Mouse (Mus musculus): ENCODE results near the gene Rep15. TPM values are rescaled to one million over a fixed set of nuclear protein-coding genes. Genes with fewer than 3 reads are reported as not detected.

Rep15 gene
- polyA plus RNA-seq (2016; fragmentation: Nextera tagmentation; extraction: Ambion mirVana): 1.3 TPM in 2 replicates

- H3K4me3 ChIP-seq: no peak within 1 kb of the TSS
- WGBS: 44% methylated on average over 13 of the region's 13 CpGs
- no peak for DNase-seq (ENCODE audit: extremely low spot score, low spot score)
- H3K9me3 ChIP-seq: no peaks in the 10 kb centered on the region
- no peak within 1 kb of the TSS for H3K27ac ChIP-seq
- H3K36me3 ChIP-seq (replicated peaks): peaks cover 26% of the 10 kb centered on the region
- H3K27me3 ChIP-seq (ENCODE audit: poor library complexity, severe bottlenecking): no peaks in the 10 kb centered on the region
- peaks cover 6% of the 10 kb centered on the region for H3K4me1 ChIP-seq
Observed at GRCm38 (mm10) chr6:147032303-147032925, at the start of gene Rep15. TSS of gene Rep15 (plus strand) at chr6:147032584.

DNA sequence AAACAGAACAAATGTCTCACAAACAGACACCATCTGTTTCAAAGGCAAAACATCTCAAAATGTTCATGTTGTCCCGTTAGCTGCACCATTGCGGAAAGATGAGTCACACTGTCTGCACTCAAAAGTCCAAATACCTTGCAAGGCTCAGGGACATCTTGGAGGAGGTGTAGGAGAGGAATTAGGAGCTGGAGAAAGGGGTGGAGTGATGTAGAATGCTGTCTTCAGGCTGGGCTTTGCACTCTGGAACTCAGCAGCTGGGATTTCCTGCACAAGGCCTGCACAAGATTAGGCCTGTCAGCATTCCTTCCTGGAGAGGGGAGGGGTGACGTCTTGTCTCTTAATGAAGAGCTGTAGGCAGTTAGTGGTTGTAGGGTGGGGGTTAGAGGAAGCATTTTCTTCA is 47.8 kb upstream of the Rep15 start:
- no peaks in the 10 kb centered on the region for H3K27me3 ChIP-seq (ENCODE audit: poor library complexity, severe bottlenecking)
- DNase-seq (ENCODE audit: extremely low spot score, low spot score): no peak

GRCm38 (mm10) chr6:146994236-146994635 is 38.1 kb upstream of the Rep15 start:
- no peak for DNase-seq (ENCODE audit: extremely low spot score, low spot score)
- no peak overlapping the region for H3K27ac ChIP-seq
- H3K4me1 ChIP-seq: no peaks in the 10 kb centered on the region
- no peaks in the 10 kb centered on the region for H3K27me3 ChIP-seq (ENCODE audit: poor library complexity, severe bottlenecking)
- H3K9me3 ChIP-seq: no peaks in the 10 kb centered on the region
- WGBS: 47% methylated on average over 5 of the region's 5 CpGs
- peaks cover 20% of the 10 kb centered on the region for H3K36me3 ChIP-seq (replicated peaks)
- no peak overlapping the region for H3K4me3 ChIP-seq

More for the DNA sequence above, 47.8 kb upstream of the Rep15 start:
- no peak overlapping the region for H3K4me3 ChIP-seq
- peaks cover 4% of the 10 kb centered on the region; the same call in 1 of the 2 replicates for H3K36me3 ChIP-seq (replicated peaks)
- peaks cover 27% of the 10 kb centered on the region for H3K4me1 ChIP-seq
- 78% methylated on average over 3 of the region's 3 CpGs for WGBS
- H3K9me3 ChIP-seq: no peaks in the 10 kb centered on the region
- no peak overlapping the region for H3K27ac ChIP-seq

- H3K27ac ChIP-seq: no peak overlapping the region
- no peaks in the 10 kb centered on the region for H3K9me3 ChIP-seq
- no peak for DNase-seq (ENCODE audit: extremely low spot score, low spot score)
- no peak overlapping the region for H3K4me3 ChIP-seq
- H3K27me3 ChIP-seq (ENCODE audit: poor library complexity, severe bottlenecking): no peaks in the 10 kb centered on the region
- peaks cover 22% of the 10 kb centered on the region for H3K36me3 ChIP-seq (replicated peaks)
- H3K4me1 ChIP-seq: no peaks in the 10 kb centered on the region
- 90% methylated on average over 2 of the region's 2 CpGs for WGBS
Observed at GRCm38 (mm10) chr6:146995391-146995790, 37.0 kb upstream of the Rep15 start.

- H3K4me1 ChIP-seq: no peaks in the 10 kb centered on the region
- 93% methylated on average over 6 of the region's 6 CpGs for WGBS
Observed at GRCm38 (mm10) chr6:146995878-146996277, 36.5 kb upstream of the Rep15 start.

GRCm38 (mm10) chr6:146997006-146997405 is 35.4 kb upstream of the Rep15 start:
- Histone ChIP-seq H3K4me3 (no peak overlapping the region), H3K27me3 (ENCODE audit: poor library complexity, severe bottlenecking) (no peaks in the 10 kb centered on the region), H3K27ac (no peak overlapping the region), H3K4me1 (no peaks in the 10 kb centered on the region), H3K36me3 (replicated peaks) (peaks cover 31% of the 10 kb centered on the region), H3K9me3 (no peaks in the 10 kb centered on the region)
- 88% methylated on average over 6 of the region's 6 CpGs for WGBS
- no peak for DNase-seq (ENCODE audit: extremely low spot score, low spot score)

More at GRCm38 (mm10) chr6:146995878-146996277, 36.5 kb upstream of the Rep15 start:
- no peaks in the 10 kb centered on the region for H3K9me3 ChIP-seq
- peaks cover 24% of the 10 kb centered on the region for H3K36me3 ChIP-seq (replicated peaks)
- DNase-seq (ENCODE audit: extremely low spot score, low spot score): no peak
- no peaks in the 10 kb centered on the region for H3K27me3 ChIP-seq (ENCODE audit: poor library complexity, severe bottlenecking)
- H3K4me3 ChIP-seq: no peak overlapping the region
- H3K27ac ChIP-seq: no peak overlapping the region

DNA sequence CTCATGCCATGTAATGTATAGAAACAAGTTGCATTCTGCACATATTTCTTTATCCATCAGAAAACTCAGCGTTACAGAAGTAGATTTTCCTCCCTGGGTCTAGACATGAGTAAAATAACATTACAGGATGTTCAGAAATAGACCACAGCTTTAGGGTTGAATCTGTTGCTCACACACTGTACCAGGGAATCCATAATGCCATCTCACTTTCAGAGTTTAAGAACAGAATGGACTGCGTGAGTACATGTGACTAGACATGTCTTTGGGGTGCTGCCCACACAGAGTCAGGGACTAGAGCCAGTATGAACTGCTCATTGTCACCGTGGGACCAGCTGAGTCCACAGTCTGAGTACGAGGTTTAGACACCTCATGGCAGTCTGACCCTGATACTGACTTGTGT is 33.7 kb upstream of the Rep15 start:
- no peak overlapping the region for H3K27ac ChIP-seq
- H3K4me1 ChIP-seq: no peaks in the 10 kb centered on the region
- no peaks in the 10 kb centered on the region for H3K27me3 ChIP-seq (ENCODE audit: poor library complexity, severe bottlenecking)
- no peak overlapping the region for H3K4me3 ChIP-seq
- no peak for DNase-seq (ENCODE audit: extremely low spot score, low spot score)
- no peaks in the 10 kb centered on the region for H3K9me3 ChIP-seq
- 94% methylated on average over 4 of the region's 4 CpGs for WGBS
- H3K36me3 ChIP-seq (replicated peaks): peaks cover 33% of the 10 kb centered on the region

DNA sequence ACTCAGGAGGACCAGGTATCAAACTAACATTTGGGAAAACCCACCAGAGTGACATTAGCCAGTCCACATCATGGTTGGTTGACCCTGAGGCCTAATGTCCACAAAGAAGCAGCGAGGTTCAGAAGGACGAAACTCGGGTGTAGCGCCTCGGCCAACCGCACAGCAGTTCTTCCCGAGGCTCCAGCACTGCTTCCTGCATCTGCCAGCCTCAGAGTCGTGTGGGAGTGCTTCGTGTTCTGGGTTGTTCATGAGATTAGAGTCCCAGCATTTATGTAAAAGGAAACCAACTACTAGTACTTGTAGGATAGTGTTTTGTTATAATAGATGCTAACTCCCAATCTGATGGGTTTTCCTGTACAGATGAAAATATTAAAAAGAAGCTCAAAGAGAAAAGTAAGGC is 33.1 kb upstream of the Rep15 start:
- WGBS: 91% methylated on average over 9 of the region's 9 CpGs
- no peaks in the 10 kb centered on the region for H3K4me1 ChIP-seq

DNA sequence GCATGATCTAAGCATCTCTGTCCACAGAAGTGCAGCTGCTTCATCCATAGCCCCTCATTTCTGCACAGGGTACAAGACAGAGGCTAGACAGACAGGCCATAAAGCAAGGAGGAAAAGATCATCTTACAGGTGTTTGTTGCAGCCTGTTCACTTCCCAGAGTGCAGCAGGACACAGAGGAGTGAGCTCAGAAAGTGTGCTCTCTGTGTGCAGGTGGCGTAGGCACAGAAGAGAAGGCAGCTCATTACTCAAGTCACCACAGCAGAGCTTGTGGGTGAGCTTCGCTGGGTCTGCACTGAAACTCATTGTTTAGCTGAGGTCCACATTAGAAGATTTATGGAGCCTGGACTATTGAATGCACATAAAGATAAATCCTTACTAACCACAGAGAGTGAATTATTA is 32.6 kb upstream of the Rep15 start:
- WGBS: 88% methylated on average over 2 of the region's 2 CpGs
- no peak for DNase-seq (ENCODE audit: extremely low spot score, low spot score)
- H3K27me3 ChIP-seq (ENCODE audit: poor library complexity, severe bottlenecking): no peaks in the 10 kb centered on the region
- H3K4me3 ChIP-seq: no peak overlapping the region
- no peaks in the 10 kb centered on the region for H3K9me3 ChIP-seq
- H3K27ac ChIP-seq: no peak overlapping the region
- H3K36me3 ChIP-seq (replicated peaks): peaks cover 33% of the 10 kb centered on the region
- H3K4me1 ChIP-seq: no peaks in the 10 kb centered on the region

More for the DNA sequence above, 33.1 kb upstream of the Rep15 start:
- Histone ChIP-seq H3K4me3 (no peak overlapping the region), H3K36me3 (replicated peaks) (peaks cover 33% of the 10 kb centered on the region), H3K9me3 (no peaks in the 10 kb centered on the region), H3K27ac (no peak overlapping the region), H3K27me3 (ENCODE audit: poor library complexity, severe bottlenecking) (no peaks in the 10 kb centered on the region)
- no peak for DNase-seq (ENCODE audit: extremely low spot score, low spot score)

GRCm38 (mm10) chr6:147008148-147008547 is 24.2 kb upstream of the Rep15 start:
- no peak overlapping the region for H3K4me3 ChIP-seq
- H3K4me1 ChIP-seq: no peaks in the 10 kb centered on the region
- WGBS: 60% methylated on average over 3 of the region's 3 CpGs
- no peaks in the 10 kb centered on the region for H3K27me3 ChIP-seq (ENCODE audit: poor library complexity, severe bottlenecking)
- H3K9me3 ChIP-seq: no peaks in the 10 kb centered on the region
- DNase-seq (ENCODE audit: extremely low spot score, low spot score): peak; percentile 46
- H3K36me3 ChIP-seq (replicated peaks): peaks cover 14% of the 10 kb centered on the region
- H3K27ac ChIP-seq: no peak overlapping the region

GRCm38 (mm10) chr6:147010358-147010757 is 22.0 kb upstream of the Rep15 start:
- no peak overlapping the region for H3K4me3 ChIP-seq
- H3K27me3 ChIP-seq (ENCODE audit: poor library complexity, severe bottlenecking): no peaks in the 10 kb centered on the region
- no peak overlapping the region for H3K27ac ChIP-seq
- no peak for DNase-seq (ENCODE audit: extremely low spot score, low spot score)
- 93% methylated on average over 6 of the region's 6 CpGs for WGBS
- peaks cover 18% of the 10 kb centered on the region for H3K36me3 ChIP-seq (replicated peaks)
- H3K4me1 ChIP-seq: no peaks in the 10 kb centered on the region
- no peaks in the 10 kb centered on the region for H3K9me3 ChIP-seq

DNA sequence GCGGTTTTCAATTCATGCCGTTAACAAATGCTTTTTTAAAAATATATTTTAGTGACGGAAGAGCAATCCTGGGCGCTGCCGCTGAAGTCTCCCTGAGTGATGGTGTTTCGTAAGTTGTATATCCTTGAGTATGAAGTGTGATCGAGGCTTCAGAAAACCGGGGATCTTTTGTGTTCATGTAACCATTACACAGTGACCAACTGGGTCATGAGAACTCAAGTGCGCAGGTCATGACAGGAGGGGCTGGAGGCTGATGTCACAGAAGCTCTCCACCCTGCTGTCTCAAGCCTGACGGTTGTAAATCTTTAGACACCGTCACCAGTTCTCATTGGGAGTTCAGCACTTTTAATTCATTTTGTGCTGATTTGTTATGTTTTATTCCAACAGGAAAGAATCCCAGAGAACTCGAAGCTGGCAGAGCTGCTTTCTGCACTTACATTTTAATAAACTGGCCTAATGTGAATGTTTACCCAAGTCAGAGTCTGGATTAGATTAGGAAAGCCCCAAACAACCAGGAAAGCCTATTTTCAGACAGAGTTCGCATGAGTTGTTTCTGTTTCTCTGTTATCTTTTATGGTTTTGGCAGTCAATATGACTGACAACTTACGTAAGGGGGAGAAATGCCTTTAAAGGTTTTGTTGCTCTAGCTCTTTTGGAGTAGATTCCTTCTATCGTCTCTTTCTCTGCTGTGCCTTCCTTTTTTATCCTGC is 21.4 kb upstream of the Rep15 start:
- DNase-seq (ENCODE audit: extremely low spot score, low spot score): no peak
- Histone ChIP-seq H3K9me3 (no peaks in the 10 kb centered on the region), H3K4me1 (no peaks in the 10 kb centered on the region), H3K36me3 (replicated peaks) (peaks cover 18% of the 10 kb centered on the region), H3K27me3 (ENCODE audit: poor library complexity, severe bottlenecking) (no peaks in the 10 kb centered on the region), H3K4me3 (no peak overlapping the region), H3K27ac (no peak overlapping the region)
- 93% methylated on average over 15 of the region's 15 CpGs for WGBS

GRCm38 (mm10) chr6:147011555-147011954 is 20.8 kb upstream of the Rep15 start:
- no peak for DNase-seq (ENCODE audit: extremely low spot score, low spot score)
- H3K36me3 ChIP-seq (replicated peaks): peaks cover 17% of the 10 kb centered on the region
- H3K4me3 ChIP-seq: no peak overlapping the region
- no peaks in the 10 kb centered on the region for H3K9me3 ChIP-seq
- H3K27me3 ChIP-seq (ENCODE audit: poor library complexity, severe bottlenecking): no peaks in the 10 kb centered on the region
- no peak overlapping the region for H3K27ac ChIP-seq
- WGBS: 78% methylated on average over 6 of the region's 6 CpGs
- no peaks in the 10 kb centered on the region for H3K4me1 ChIP-seq

Data from forebrain, embryonic 10.5 days (tissue).